Mouse (Mus musculus) midbrain, postnatal 0 days (tissue): Measurements from ENCODE around the gene Dnhd1. TPM values are rescaled to one million over a fixed set of nuclear protein-coding genes. Genes with fewer than 3 reads are reported as not detected.
A peak's percentile ranks its signal among the peaks of the same experiment; 100 is the strongest.

Experiments
- ATAC-seq: fragments of 200-750 bp; cut with Nextera tagmentation; 2 replicates; pipeline ENCODE4 v1.8.0; 2017; ENCODE audit warnings: moderate number of reproducible peaks, mild to moderate bottlenecking, moderate TSS enrichment, moderate library complexity; ENCODE audit not compliant: low FRiP score
- DNase-seq: peaks from one replicate; pipeline ENCODE4 v3.0.0-alpha.2; 2015; ENCODE audit warnings: low spot score
- H3K27ac ChIP-seq: fragments of 300-500 bp; sonication (generic); 2 replicates; pipeline ENCODE4 v1.5.1; 2014; ENCODE audit warnings: low read depth, mild to moderate bottlenecking, low read length, mixed read lengths
- H3K27me3 ChIP-seq: fragments of 300-500 bp; sonication (generic); 2 replicates; pipeline ENCODE4 v1.6.1; 2014; ENCODE audit warnings: low read length, control low read depth, mixed read lengths; ENCODE audit not compliant: insufficient read depth
- H3K36me3 ChIP-seq: fragments of 300-500 bp; sonication (generic); 2 replicates; pipeline ENCODE4 v1.6.1; 2014; ENCODE audit warnings: low read length, control low read depth, mixed read lengths; ENCODE audit not compliant: insufficient read depth
- H3K4me1 ChIP-seq: fragments of 300-500 bp; sonication (generic); 2 replicates; pipeline ENCODE4 v1.6.1; 2014; ENCODE audit warnings: mild to moderate bottlenecking, control low read depth, antibody characterized with exemption, low read length, mixed read lengths; ENCODE audit not compliant: insufficient read depth
- H3K4me2 ChIP-seq: fragments of 300-500 bp; sonication (generic); 2 replicates; pipeline ENCODE4 v1.6.1; 2014; ENCODE audit warnings: low read depth, mild to moderate bottlenecking, low read length, mixed read lengths; ENCODE audit not compliant: poor library complexity, severe bottlenecking
- H3K4me3 ChIP-seq: fragments of 300-500 bp; sonication (generic); 2 replicates; pipeline ENCODE4 v1.5.1; 2014; ENCODE audit warnings: low read depth, mild to moderate bottlenecking, low read length, moderate library complexity
- H3K9ac ChIP-seq: fragments of 300-500 bp; sonication (generic); replicated peaks from 2 replicates; pipeline ENCODE4 v1.6.1; 2014; ENCODE audit warnings: mild to moderate bottlenecking, low read length, moderate library complexity, mixed read lengths; ENCODE audit not compliant: poor library complexity, severe bottlenecking
- H3K9me3 ChIP-seq: fragments of 300-500 bp; sonication (generic); 2 replicates; pipeline ENCODE4 v1.6.1; 2016; ENCODE audit warnings: low read length, control low read depth
- CTCF ChIP-seq: IDR thresholded peaks from 2 replicates; pipeline ENCODE4 v1.5.1; 2016; ENCODE audit warnings: antibody characterized with exemption, mild to moderate bottlenecking
- WGBS: fragments of 180-500 bp; shearing (Covaris S2); extraction: QIAGEN DNeasy Blood & Tissue Kit; methylation state at CpG from one replicate; pipeline ENCODE4 v1.1.7; 2014; 5-methylcytosine and 5-hydroxymethylcytosine counted together
- polyA plus RNA-seq: library from polyadenylated mRNA; unstranded; fragments of >200 nt; fragmentation: Nextera tagmentation; extraction: Ambion mirVana; gene quantifications from 2 replicates; pipeline ENCODE4 v1.2.1, GENCODE M21; 2015
- total RNA-seq: library from RNA; depleted of rRNA; stranded (reverse); fragments of >200 nt; gene quantifications from 2 replicates; pipeline ENCODE4 v1.2.3, GENCODE M21; 2014

Dnhd1 gene
- total and polyA plus RNA-seq, 2 experiments from 2014 or later = 1.9 to 3.8 TPM

DNA sequence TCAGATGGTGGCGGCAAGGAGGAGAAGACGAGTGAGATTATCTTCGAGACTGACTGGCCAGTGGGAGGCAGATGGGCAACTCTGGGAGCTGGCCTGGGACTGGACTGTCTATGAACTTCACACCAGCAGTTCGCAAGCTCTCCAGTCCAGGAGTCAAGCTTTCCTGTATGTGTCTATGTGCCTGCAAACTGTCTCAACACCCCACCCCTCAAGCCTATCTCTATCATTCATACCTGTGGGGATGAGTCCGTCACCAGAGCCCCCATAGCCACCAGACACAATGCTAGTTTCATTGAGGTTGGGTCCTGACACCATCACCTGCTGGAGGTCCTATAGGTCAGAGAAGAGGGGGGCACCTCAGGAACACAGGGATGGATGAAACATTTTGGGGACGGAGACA lies 11.9 kb upstream of the Dnhd1 start:
- H3K27me3 ChIP-seq = no peaks in the 10 kb centered on the region
- no peak for DNase-seq
- H3K4me3 ChIP-seq = no peak overlapping the region
- peaks cover 27% of the 10 kb centered on the region for H3K36me3 ChIP-seq
- H3K9ac ChIP-seq = no peak overlapping the region
- no peak overlapping the region for H3K27ac ChIP-seq
- H3K4me2 ChIP-seq = no peak overlapping the region
- WGBS = 95% methylated on average over 6 of the region's 6 CpGs
- ATAC-seq = no peak
- H3K9me3 ChIP-seq = no peaks in the 10 kb centered on the region
- TF ChIP-seq CTCF = no peak
- H3K4me1 ChIP-seq = peaks cover 14% of the 10 kb centered on the region

GRCm38 (mm10) chr7:105639304-105639703 lies 11.3 kb upstream of the Dnhd1 start:
- H3K4me2 ChIP-seq = peak overlapping the region; percentile 63
- no peak overlapping the region for H3K27ac ChIP-seq
- no peaks in the 10 kb centered on the region for H3K27me3 ChIP-seq
- H3K4me3 ChIP-seq = peak overlapping the region; percentile 49
- peak overlapping the region; percentile 77; the same call in 1 of the 2 replicates for H3K9ac ChIP-seq
- ATAC-seq (no peak), DNase-seq (no peak)
- peaks cover 14% of the 10 kb centered on the region for H3K4me1 ChIP-seq
- no peak for TF ChIP-seq CTCF
- H3K9me3 ChIP-seq = no peaks in the 10 kb centered on the region
- WGBS = 72% methylated on average over 9 of the region's 9 CpGs
- H3K36me3 ChIP-seq = peaks cover 27% of the 10 kb centered on the region

- H3K36me3 ChIP-seq = peaks cover 27% of the 10 kb centered on the region
- no peaks in the 10 kb centered on the region for H3K9me3 ChIP-seq
- no peak for DNase-seq
- TF ChIP-seq CTCF = no peak
- whole genome bisulfite sequencing = 6% methylated on average over 2 of the region's 2 CpGs
- H3K4me1 ChIP-seq = peaks cover 14% of the 10 kb centered on the region
- ATAC-seq = peak; percentile 26
- peak within 1 kb of the TSS; percentile 77 for H3K9ac ChIP-seq
- H3K27ac ChIP-seq = peak within 1 kb of the TSS; percentile 84
- H3K4me2 ChIP-seq = peak within 1 kb of the TSS; percentile 63
- H3K4me3 ChIP-seq = peak within 1 kb of the TSS; percentile 49
- no peaks in the 10 kb centered on the region for H3K27me3 ChIP-seq
Observed at GRCm38 (mm10) chr7:105639756-105640155, 10.9 kb upstream of the Dnhd1 start, which contains the start of gene Timm10b. Gene Timm10b, plus strand, starts transcription at chr7:105640056.

DNA sequence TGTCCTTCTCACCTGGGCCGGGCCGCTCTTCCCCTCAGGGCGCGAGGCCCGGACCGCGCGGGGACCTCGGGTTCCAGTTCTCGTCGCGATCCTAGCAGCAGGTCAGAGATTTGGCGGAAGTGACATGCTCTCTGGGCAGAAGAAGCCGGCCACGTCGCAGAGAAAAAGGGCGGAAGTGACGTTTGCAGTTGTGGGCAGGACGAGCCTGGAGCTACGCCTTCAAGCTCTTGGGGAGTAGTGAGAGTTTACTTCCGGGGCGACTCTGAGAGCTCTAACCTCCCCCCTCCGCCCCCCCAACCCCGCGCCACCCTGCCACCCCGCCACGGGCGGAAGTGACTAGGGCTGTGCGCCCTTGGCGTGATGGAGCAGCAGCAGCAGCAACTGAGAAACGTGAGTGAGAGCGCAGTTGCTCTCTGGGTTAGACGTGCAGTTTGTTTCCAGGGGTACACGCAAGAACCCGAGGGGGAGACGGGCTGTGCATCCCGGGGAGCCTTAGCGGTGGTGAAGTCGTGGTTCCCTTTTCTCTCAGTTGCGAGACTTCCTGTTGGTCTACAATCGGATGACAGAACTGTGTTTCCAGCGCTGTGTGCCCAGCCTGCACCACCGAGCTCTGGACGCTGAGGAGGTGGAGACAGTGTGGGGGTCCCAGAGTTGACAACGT lies 10.3 kb upstream of the Dnhd1 start, which contains the start of the genes Arfip2 and Gm45799:
Gene Arfip2 (minus strand): TSS at position 184 of the 661 bp plus-strand sequence.
Gene Gm45799 (plus strand): TSS at position 320 of the 661 bp plus-strand sequence.
- TF ChIP-seq CTCF = no peak
- H3K27me3 ChIP-seq = no peaks in the 10 kb centered on the region
- peak within 1 kb of the TSS; percentile 49 for H3K4me3 ChIP-seq
- H3K36me3 ChIP-seq = peaks cover 27% of the 10 kb centered on the region
- H3K4me1 ChIP-seq = peaks cover 14% of the 10 kb centered on the region
- WGBS = under 1% methylated on average over 44 of the region's 45 CpGs
- peak within 1 kb of the TSS; percentile 77 for H3K9ac ChIP-seq
- no peaks in the 10 kb centered on the region for H3K9me3 ChIP-seq
- peak; percentile 96 for ATAC-seq
- H3K4me2 ChIP-seq = peak within 1 kb of the TSS; percentile 63
- DNase-seq = peak; percentile 100
- peak within 1 kb of the TSS; percentile 84 for H3K27ac ChIP-seq

DNA sequence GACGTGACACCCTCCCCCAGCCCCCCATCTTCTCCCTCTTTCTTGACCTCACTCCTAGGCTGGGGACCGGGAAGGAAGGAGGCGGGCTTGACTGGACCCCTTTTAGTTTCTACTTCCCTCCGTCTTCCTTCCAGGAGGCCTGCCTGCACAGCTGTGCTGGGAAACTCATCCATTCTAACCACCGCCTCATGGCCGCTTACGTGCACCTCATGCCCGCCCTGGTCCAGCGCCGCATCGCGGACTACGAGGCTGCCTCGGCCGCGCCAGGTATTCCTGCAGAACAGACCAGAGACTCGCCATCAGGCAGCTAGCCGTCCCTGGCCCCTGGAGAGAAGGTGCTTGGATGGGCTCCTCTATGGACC lies 9.8 kb upstream of the Dnhd1 start:
- TF ChIP-seq CTCF = peak; percentile 24; the same call in 1 of the 2 replicates
- Histone ChIP-seq H3K9ac (peak overlapping the region; percentile 46), H3K27me3 (no peaks in the 10 kb centered on the region), H3K9me3 (no peaks in the 10 kb centered on the region), H3K4me2 (peak overlapping the region; percentile 63), H3K36me3 (peaks cover 23% of the 10 kb centered on the region), H3K4me3 (peak overlapping the region; percentile 49), H3K27ac (peak overlapping the region; percentile 84), H3K4me1 (peaks cover 14% of the 10 kb centered on the region)
- ATAC-seq = no peak
- DNase-seq = no peak
- 2% methylated on average over 17 of the region's 18 CpGs for WGBS

- Histone ChIP-seq H3K27me3 (no peaks in the 10 kb centered on the region), H3K4me1 (peaks cover 14% of the 10 kb centered on the region), H3K4me3 (no peak overlapping the region), H3K36me3 (peaks cover 15% of the 10 kb centered on the region), H3K9me3 (no peaks in the 10 kb centered on the region), H3K9ac (no peak overlapping the region), H3K4me2 (peak overlapping the region; percentile 18; the same call in 1 of the 2 replicates), H3K27ac (no peak overlapping the region)
- ATAC-seq (no peak), DNase-seq (no peak)
- no peak for TF ChIP-seq CTCF
- 77% methylated on average over 3 of the region's 3 CpGs for WGBS
Observed at GRCm38 (mm10) chr7:105641936-105642335, 8.7 kb upstream of the Dnhd1 start.
